Mouse (Mus musculus) brown adipose tissue, adult 24 weeks (tissue): ENCODE results near the gene Rapgef2. TPM values are rescaled to one million over a fixed set of nuclear protein-coding genes. Genes with fewer than 3 reads are reported as not detected.

Experiments used
- H3K27ac ChIP-seq: fragments of 200-500 bp; replicated peaks from 2 replicates; pipeline ENCODE4 v1.5.1; 2012; ENCODE audit warnings: low read depth, mild to moderate bottlenecking, low read length
- H3K4me1 ChIP-seq: fragments of 200-500 bp; 2 replicates; pipeline ENCODE4 v1.6.1; 2012; ENCODE audit warnings: low read length, mixed read lengths; ENCODE audit not compliant: control insufficient read depth, insufficient read depth, insufficient read length
- H3K4me3 ChIP-seq: fragments of 200-500 bp; 2 replicates; pipeline ENCODE4 v1.5.1; 2012; ENCODE audit warnings: low read depth, mild to moderate bottlenecking, low read length, moderate library complexity; ENCODE audit not compliant: insufficient read depth
- polyA plus RNA-seq: library from polyadenylated mRNA; stranded (reverse); fragments of >200 nt; gene quantifications from 2 replicates; pipeline ENCODE4 v1.2.4, GENCODE M21; 2012; ENCODE audit not compliant: missing spikeins, insufficient read depth, insufficient read length

Rapgef2 gene
- polyA plus RNA-seq, 1 experiment: 6.6 TPM

DNA sequence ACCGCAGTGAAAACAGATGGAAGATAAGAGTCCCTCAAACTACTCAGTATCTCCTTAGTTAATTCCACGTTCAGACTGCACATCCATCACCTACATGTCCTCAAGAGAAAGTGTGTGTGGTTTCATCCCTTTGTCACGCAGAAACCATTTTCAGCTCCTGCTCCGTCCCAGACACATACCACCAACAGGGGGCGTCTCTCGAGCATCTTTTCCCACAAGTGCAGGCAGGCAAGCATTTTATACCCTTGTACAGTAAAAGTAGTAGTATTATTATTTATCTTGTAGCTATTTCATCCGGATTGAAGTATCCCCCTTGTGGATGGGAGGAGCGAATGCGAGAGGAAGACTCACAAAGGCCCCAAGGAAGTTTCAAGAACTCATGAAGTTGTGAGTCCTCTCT lies 269.5 kb downstream of the Rapgef2 start:
- H3K4me3 ChIP-seq: no peak overlapping the region
- H3K27ac ChIP-seq: no peak overlapping the region
- H3K4me1 ChIP-seq: no peaks in the 10 kb centered on the region

DNA sequence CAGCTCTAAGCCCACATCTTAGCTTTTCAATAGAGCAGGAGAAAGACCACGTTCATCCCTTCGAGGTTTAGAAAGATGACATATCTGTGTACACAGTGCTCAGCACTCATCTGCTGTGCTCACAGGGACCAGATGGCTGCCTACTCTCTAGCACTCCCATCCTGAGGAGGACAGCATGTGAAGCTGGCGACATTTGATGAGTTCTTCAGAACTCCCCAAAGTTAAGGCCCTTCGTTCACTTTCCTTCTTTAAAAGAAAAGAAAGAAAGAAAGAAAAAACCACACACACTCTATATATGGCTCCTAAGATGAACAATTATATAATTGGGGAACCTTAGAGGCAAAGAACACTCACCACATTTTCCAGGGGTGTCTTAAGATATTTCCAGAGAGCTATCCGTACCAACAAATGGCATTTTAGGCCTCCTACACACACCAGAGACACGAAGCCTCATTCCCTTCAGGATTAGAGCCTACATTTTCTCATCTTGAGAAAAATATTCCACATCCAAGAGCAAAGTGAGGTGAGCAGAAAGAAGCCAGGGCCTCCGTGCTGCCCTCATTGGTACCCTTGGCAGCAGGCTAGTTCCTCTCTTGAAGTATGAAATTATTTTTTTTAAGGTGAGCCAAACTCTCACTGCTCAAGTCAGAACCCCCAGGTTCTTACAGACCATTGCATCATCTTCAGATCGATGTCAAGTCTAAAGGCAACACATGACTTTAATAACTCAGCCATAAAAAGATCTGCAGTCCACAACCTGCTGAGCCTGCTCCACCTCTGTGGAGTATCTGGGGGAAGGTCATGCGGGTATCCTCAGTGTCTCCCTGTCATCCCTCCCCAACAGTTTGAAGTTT lies 270.5 kb downstream of the Rapgef2 start:
- Histone ChIP-seq H3K4me3 (no peak overlapping the region), H3K27ac (no peak overlapping the region), H3K4me1 (no peaks in the 10 kb centered on the region)

Other genes starting within 250 kb of the Rapgef2 start
- gene Gm17359, start 50.1 kb upstream of the Rapgef2 start, polyA plus RNA-seq: not detected in 2 replicates